Mouse (Mus musculus) brain, embryonic 14.5 days (tissue): ENCODE data around the gene Fbxo48. TPM values are rescaled to one million over a fixed set of nuclear protein-coding genes. Genes with fewer than 3 reads are reported as not detected.

Source experiments
- DNase-seq: peaks from one replicate; pipeline ENCODE4 v3.0.0-alpha.2; 2011; ENCODE audit warnings: low read depth
- CTCF ChIP-seq: fragments of 200-500 bp; IDR thresholded peaks from 2 replicates; pipeline ENCODE4 v1.5.1; 2012; ENCODE audit warnings: inconsistent platforms, mild to moderate bottlenecking, moderate library complexity, borderline replicate concordance; ENCODE audit not compliant: insufficient read depth, insufficient read length; ENCODE audit errors: extremely low read depth
- POLR2A ChIP-seq: fragments of 200-500 bp; IDR thresholded peaks from 2 replicates; pipeline ENCODE4 v1.6.1; 2012; ENCODE audit warnings: mild to moderate bottlenecking, inconsistent platforms, borderline replicate concordance; ENCODE audit not compliant: poor library complexity, insufficient read depth, insufficient read length, severe bottlenecking; ENCODE audit errors: extremely low read depth
- polyA plus RNA-seq: library from polyadenylated mRNA; depleted of rRNA; stranded (reverse); fragments of >200 nt; gene quantifications from 2 replicates; pipeline ENCODE4 v1.2.3, GENCODE M21; 2012; rRNA removed

Fbxo48 gene
- polyA plus RNA-seq, 1 experiment, result 1.7 TPM

- DNase-seq, result no peak
- TF ChIP-seq CTCF (no peak), POLR2A (no peak)
These were observed 52.6 kb downstream of the Fbxo48 start for GRCm38 (mm10) chr11:17003757-17004156.

Other genes starting within 250 kb of the Fbxo48 start
- 3.1 and 5.0 TPM in 2 replicates for gene Egfr, start 199.2 kb upstream of the Fbxo48 start, polyA plus RNA-seq
- gene Cnrip1, start 100.2 kb downstream of the Fbxo48 start, polyA plus RNA-seq, result 104 and 132 TPM in 2 replicates
- 2.9 and 3.3 TPM in 2 replicates for gene Plek, start 101.0 kb downstream of the Fbxo48 start, polyA plus RNA-seq
- 105 and 131 TPM in 2 replicates for gene Ppp3r1, start 207.9 kb downstream of the Fbxo48 start, polyA plus RNA-seq
- gene Wdr92, start 230.7 kb downstream of the Fbxo48 start, polyA plus RNA-seq, result 11.2 and 13.2 TPM in 2 replicates